Comparison of ENCODE assay signal across 8 mouse cellular contexts in genomic region chr1:78657671-78658440, GRCm38 (mm10). TPM values are rescaled to one million over a fixed set of nuclear protein-coding genes. Genes with fewer than 3 reads are reported as not detected.
DNase-seq lines count a peak whose midpoint lies in the region; ATAC-seq and TF ChIP-seq lines count a peak whose summit lies in the region.

Gene Acsl3 (plus strand): TSS chr1:78657825.
Gene Utp14b (plus strand): TSS chr1:78658038.

- peak within 1 kb of the TSS; percentile 97 for H3K4me3 ChIP-seq in heart, embryonic 11.5 days (ENCODE audit: low read depth, low read length)
- peak within 1 kb of the TSS; percentile 96 for H3K4me3 ChIP-seq in kidney, embryonic 15.5 days (replicated peaks)

- no peak for TF ChIP-seq CTCF in brain, embryonic 14.5 days (IDR thresholded peaks at IDR 0.05; ENCODE audit: borderline replicate concordance, extremely low read depth, insufficient read depth, insufficient read length)

- peak; percentile 99 for TF ChIP-seq POLR2A in brain, embryonic 14.5 days (IDR thresholded peaks at IDR 0.05; ENCODE audit: borderline replicate concordance, extremely low read depth, insufficient read depth, insufficient read length, poor library complexity, severe bottlenecking)

- H3K9me3 ChIP-seq in heart, embryonic 11.5 days (replicated peaks; ENCODE audit: control insufficient read depth, low read length) = no peaks in the 10 kb centered on the region
- no peaks in the 10 kb centered on the region for H3K9me3 ChIP-seq in kidney, embryonic 15.5 days (replicated peaks)

- peaks cover 17% of the 10 kb centered on the region; the same call in 1 of the 2 replicates for H3K4me1 ChIP-seq in heart, embryonic 11.5 days (ENCODE audit: control insufficient read depth, insufficient read depth, low read length)
- peaks cover 32% of the 10 kb centered on the region for H3K4me1 ChIP-seq in kidney, embryonic 15.5 days

- under 1% methylated on average over 93 of the region's 104 CpGs for WGBS in heart, embryonic 11.5 days (ENCODE audit: insufficient replicate concordance)
- WGBS in kidney, embryonic 15.5 days = under 1% methylated on average over 100 of the region's 104 CpGs

- H3K27me3 ChIP-seq in heart, embryonic 11.5 days (ENCODE audit: control insufficient read depth, insufficient read depth, low read length) = no peaks in the 10 kb centered on the region
- H3K27me3 ChIP-seq in kidney, embryonic 15.5 days = no peaks in the 10 kb centered on the region

- ATAC-seq in erythroblast, adult 5-6 weeks (replicated peaks; ENCODE audit: low FRiP score, poor library complexity, severe bottlenecking) = peak; percentile 99
- ATAC-seq in heart, embryonic 11.5 days (replicated peaks; ENCODE audit: insufficient number of reproducible peaks, low FRiP score, low TSS enrichment) = peak; percentile 100
- ATAC-seq in kidney, embryonic 15.5 days (replicated peaks; ENCODE audit: low FRiP score) = peak; percentile 99

- peak within 1 kb of the TSS; percentile 87 for H3K27ac ChIP-seq in heart, embryonic 11.5 days (ENCODE audit: low read depth, low read length)
- H3K27ac ChIP-seq in kidney, embryonic 15.5 days = peak within 1 kb of the TSS; percentile 97

- H3K4me2 ChIP-seq in heart, embryonic 11.5 days = peak within 1 kb of the TSS; percentile 70
- peak within 1 kb of the TSS; percentile 74 for H3K4me2 ChIP-seq in kidney, embryonic 15.5 days

- no peaks in the 10 kb centered on the region for H3K36me3 ChIP-seq in heart, embryonic 11.5 days (ENCODE audit: control insufficient read depth, insufficient read depth, low read length)
- H3K36me3 ChIP-seq in kidney, embryonic 15.5 days = no peaks in the 10 kb centered on the region

- peak within 1 kb of the TSS; percentile 92 for H3K9ac ChIP-seq in heart, embryonic 11.5 days (ENCODE audit: low read depth, low read length)
- peak within 1 kb of the TSS; percentile 95 for H3K9ac ChIP-seq in kidney, embryonic 15.5 days

- peak; percentile 91 for DNase-seq in CD4-positive helper T cell, adult 2 months (ENCODE audit: low read depth, low spot score)
- peak; percentile 99 for DNase-seq in brain, embryonic 14.5 days (ENCODE audit: low read depth)
- peak; percentile 97 for DNase-seq in liver
- peak; percentile 82 to 91 for DNase-seq in monocyte, adult 2 months (ENCODE audit: low read depth in 1 of 2, low spot score in 2 of 2)
- DNase-seq in spleen, postnatal 14 days (ENCODE audit: low spot score in 2 of 2) = peak; percentile 85 to 89

RNA-seq across cellular contexts. Expression of gene Acsl3, which starts in this region (rescaled TPM):
- polyA plus RNA-seq in brain, embryonic 14.5 days (2012; rRNA removed) = 38.0 and 45.8 TPM in 2 replicates
- 4.0 and 11.0 TPM in 2 replicates for total RNA-seq in erythroblast, adult 5-6 weeks (2015; ENCODE audit: low replicate concordance)
- total RNA-seq in erythroblast, adult 5-6 weeks (2017; ENCODE audit: low replicate concordance) = 2.9 and 14.2 TPM in 2 replicates
- 66.9 and 68.1 TPM in 2 replicates for polyA plus RNA-seq in heart, embryonic 11.5 days (2014; fragmentation: Nextera tagmentation; extraction: Ambion mirVana)
- polyA plus RNA-seq in kidney, embryonic 15.5 days (2015; fragmentation: Nextera tagmentation; extraction: Ambion mirVana) = 70.2 and 71.6 TPM in 2 replicates

RNA-seq across cellular contexts. Expression of gene Utp14b, which starts in this region (rescaled TPM):
- 3.5 and 6.0 TPM in 2 replicates for polyA plus RNA-seq in brain, embryonic 14.5 days (2012; rRNA removed)
- total RNA-seq in erythroblast, adult 5-6 weeks (2015; ENCODE audit: low replicate concordance) = 0.77 and 1.5 TPM in 2 replicates
- 1.1 and 1.5 TPM in 2 replicates for total RNA-seq in erythroblast, adult 5-6 weeks (2017; ENCODE audit: low replicate concordance)
- 2.3 and 4.3 TPM in 2 replicates for polyA plus RNA-seq in heart, embryonic 11.5 days (2014; fragmentation: Nextera tagmentation; extraction: Ambion mirVana)
- 3.2 and 3.7 TPM in 2 replicates for polyA plus RNA-seq in kidney, embryonic 15.5 days (2015; fragmentation: Nextera tagmentation; extraction: Ambion mirVana)

Comparison
In these comparisons a context has a peak if more than half of its experiments do, and no peak if none do; other contexts are left out.
1. Peak in every context shown above with its lines: DNase-seq, ATAC-seq, H3K4me3 ChIP-seq and H3K27ac ChIP-seq.